Mouse (Mus musculus) lung, postnatal 14 days (tissue): ENCODE data around the gene Ciart.
"Not testable (repeated sequence)": the region's sequence is repeated elsewhere in the genome, so short reads cannot be mapped to it uniquely, and the experiment has no call there.

Experiments
- DNase-seq: peaks from one replicate; pipeline ENCODE4 v3.0.0; 2021

Gene Ciart

DNA sequence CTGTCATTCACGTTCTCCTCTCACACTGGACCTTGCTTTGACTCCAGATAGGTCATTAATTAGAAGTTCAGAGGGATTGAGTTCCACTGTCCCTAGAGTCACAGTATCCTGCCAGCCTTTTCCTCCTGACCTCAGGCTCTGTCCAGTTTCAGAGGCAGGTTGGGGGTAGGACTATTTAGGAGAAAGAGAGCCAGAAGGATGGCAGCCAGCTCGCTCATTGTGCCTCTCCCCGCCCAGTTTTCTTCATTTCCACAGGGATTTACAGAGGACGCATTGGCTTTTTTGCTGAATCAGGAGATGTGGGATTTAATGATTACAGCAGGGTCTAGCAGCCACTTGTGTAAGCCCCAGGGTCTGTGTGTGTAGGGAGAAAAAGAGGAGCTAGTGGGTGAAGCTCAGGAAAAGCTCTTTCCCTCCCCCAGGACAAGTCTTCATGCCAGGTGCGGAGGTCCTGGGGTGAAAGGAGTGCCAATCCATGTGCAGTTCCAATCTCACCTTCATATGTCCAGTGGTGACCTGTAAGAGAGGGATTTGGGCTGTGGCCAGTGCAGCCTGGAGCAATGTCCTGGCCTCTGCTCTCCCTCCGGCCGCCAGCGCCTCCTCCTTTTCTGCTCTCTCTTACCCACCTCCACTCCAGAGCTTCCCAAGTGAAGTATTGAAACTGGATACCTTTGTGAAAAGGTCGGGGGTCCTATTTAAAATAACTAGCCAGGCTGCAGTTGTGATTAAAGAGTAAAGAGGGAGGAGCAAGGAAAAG, 19.7 kb upstream of the Ciart start:
- DNase-seq, result no peak

DNA sequence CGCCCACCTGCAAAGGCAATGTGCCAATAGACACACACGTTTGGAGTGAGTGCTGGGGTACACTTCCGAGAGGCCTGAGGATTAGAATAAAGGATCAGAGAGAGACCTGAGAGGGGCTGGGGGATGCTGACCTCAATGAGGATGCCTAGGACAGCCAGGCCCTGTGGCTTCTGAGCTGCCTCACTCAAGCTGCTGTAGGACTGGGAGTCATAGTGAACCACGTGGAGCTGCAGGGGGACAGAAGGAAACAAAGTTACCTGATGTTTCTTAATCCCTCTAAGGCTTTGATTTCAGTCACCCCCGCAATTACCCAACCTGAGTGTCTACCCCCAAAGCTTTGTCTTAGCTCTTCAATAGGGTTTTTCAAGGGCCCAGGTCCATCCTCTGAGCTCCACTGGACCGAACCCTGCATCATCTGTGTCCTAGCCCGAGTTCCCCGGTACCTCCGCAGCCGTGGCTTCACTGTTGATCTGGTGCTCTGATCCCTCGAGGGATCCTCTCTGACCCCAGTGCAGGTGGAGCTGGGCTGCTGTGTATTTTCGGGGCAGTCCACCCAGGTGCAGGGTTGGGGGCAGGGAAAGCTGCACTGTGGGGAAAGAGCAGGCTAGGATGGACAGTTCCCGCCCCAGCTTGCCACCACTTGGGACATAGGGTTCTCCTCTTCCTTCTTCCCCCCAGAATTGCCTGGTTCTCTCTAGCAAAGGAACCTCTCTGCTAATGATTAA, 17.9 kb upstream of the Ciart start:
- no peak for DNase-seq

DNA sequence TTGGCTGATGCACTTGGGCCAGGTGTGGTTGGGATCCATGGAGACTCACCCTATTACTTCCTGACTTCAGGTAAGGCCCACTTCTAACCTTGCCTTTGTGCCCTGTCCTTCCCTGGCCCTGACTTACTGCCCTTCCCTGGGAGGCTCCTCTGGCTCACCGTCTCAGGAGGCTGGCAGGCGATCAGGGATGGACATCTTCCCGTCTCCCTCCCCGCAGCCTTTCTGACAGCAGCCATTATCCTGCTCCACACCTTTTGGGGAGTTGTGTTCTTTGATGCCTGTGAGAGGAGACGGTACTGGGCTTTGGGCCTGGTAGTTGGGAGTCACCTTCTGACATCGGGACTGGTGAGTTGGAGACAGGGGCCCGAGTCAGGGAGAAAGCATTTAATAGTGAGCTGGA, 13.4 kb upstream of the Ciart start:
- DNase-seq, result not testable (repeated sequence)

DNA sequence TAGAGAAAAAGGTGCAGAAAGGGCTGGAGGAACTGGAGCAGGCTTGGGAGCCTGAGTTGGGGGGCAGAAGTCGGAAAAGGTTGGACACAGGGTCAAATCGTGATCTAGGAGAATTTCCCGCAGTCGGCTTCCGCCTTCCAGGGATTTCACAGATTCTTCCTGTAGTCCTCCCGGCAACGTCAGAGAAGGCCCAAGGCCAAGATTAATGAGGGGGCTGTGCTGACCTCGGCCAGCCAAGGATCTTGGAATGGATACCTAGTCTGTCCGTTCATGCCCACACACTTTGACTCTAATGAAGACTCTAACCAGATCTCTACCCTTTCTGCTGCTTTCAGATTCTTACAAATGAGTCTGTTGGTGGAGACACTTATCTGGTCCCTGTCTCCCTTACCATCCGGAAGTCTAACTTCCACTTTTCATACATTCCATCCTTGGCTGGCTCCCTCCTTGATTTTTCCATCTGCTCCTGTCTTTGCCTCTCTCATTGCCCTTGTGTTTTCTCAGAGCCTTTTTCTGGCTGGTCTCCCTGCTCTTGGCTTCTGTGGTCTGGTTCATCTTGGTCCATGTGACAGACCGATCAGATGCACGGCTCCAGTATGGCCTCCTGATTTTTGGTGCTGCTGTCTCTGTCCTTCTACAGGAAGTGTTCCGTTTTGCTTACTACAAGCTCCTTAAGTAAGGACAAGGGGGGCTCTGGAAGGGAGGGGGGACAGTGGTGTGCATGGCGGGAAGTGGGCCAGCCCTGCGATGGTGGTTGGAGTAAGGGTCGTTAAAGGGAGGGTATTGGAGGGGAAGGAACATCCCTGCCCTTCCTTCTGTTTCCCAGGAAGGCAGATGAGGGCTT, 12.5 kb upstream of the Ciart start:
- peak; percentile 77 for DNase-seq

DNA sequence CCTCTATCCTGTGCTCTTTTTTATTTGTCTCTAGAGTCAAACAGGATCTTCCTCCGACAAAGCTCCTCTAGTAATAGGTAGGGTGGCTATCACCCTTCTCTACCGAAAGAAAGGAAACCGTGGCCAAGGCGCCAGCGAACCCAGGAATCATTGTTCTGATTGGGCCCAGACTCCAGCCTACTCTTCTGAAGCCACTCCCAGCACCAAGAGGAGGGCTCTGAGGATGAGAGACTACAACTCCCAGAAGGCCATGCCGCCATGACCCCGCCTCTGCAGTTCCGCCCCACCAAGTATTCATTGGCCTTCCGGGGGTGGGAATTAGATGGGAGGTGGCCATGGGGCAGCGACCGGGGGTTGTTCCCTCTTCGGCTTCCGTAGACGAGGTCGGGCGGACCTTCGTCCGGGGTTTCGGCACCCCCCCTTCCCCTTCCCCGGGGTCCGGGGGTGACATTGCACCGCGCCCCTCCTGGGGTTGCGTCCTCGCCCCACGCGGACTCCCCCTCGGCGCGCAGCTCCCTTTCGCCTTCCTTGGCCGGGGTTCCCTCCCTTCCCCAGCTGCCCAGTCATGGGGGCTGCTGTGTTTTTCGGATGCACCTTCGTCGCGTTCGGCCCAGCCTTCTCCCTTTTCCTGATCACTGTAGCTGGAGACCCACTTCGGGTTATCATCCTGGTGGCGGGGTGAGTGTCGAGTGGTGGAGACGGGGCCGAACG, 11.7 kb upstream of the Ciart start, which contains the start of gene Aph1a:
Aph1a (plus strand) TSS at position 364 of the 711 bp plus-strand sequence.
- DNase-seq, result peak; percentile 94

DNA sequence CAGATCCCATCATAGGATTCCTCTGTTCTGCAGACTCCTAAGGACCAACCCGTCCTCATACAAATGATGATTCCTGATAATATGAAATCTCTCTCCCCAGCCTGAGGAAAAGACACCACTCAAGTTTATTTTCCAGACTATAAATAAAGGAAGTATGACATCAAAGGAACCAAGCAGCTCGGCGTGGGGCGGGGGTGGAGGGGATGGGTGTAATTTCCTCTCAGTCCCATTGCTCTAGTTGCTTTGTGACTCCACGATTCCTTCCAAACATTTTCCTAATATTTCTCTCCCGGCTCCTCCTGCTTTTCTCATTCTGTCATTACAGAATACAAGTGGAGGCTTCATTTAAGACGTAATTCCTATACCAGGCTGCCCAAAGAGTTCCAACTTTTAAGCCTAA, 11.1 kb upstream of the Ciart start:
- DNase-seq, result peak; percentile 57

DNA sequence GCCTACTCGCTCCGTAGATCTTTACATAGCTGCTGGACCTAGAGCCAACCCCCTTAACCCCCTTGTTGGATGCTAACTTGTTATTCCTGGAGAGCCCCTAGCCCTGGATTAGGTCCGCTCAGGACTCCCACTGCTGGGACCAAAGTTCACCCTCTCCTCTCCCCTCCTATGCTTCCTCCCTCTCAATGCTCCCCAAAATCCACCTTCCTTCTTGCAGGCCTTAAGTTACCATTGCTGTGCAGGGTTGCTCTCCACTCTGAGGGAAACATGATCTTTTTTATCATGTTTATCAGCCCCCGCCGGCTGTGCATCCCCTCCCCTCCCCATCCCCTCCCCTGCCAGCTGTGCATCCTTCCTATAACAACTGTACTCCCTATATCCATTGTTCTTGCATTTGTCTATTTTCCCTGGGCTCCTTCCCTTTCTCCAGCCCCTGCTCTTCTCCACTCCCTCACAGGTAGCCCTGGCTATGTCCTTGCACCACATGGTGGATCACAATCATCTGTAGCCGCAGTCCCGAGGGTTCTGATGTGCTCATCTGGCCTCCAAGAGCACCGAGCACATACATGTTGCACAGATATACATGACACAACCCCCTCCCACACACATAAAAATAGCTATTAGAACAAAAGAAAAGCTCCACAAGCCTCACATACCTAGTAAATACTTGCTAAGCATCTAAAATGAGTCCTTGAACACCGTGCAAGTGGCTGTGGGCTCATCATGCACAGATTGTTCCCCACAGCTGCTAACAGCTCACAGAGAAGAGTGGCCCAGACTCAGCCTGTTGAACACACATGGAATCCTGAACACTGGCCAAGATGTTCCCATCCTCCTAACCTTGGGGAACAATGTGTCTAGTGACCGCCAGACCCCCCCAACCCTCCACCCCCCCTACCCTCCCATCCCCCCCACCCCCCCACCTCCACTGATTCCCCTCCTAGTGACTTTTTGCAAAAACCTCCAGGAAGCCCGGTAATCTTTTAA, 10.3 kb upstream of the Ciart start:
- peak; percentile 54 for DNase-seq

DNA sequence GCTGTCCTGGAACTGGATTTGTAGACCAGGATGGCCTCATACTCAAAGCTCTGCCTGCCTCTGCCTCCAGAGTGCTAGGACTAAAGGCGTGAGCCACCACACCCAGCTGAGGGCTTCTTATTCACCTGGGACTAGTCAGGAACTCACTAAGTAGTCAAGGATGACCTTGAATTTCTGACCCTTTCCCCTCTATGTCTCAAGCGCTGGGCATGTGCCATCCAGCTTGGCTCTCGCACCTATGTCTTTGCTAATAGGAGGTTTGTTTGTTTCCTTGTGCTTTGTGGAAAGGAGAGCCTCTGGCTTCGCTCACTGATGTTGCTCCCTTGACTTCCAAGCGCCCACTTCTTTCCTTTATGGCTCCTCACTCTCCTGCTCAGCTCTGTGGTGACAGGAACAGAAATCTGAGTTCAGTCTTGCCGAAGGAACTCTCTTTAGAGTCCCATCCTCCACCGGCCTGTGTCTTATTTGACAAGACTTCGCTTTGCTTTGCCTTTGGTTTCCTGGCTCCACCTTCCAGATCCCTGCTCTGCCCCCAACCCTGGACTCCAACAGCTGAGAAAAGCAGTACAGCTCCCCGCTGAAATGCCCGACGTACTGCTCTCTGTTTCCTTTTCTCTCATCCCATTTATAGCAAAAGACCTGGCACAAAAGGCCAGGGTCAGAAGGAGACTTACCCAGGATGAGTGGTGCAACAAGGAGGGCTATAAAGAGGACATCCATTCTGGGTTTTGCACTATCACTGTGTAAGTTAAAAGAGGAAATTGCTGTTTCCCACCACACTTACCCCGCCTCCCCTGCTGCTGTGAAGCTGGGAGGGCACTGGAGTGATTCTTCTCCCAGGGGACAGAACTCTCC, 9.4 kb upstream of the Ciart start, which contains the start of gene BC028528:
BC028528 (minus strand) TSS at position 795 of the 855 bp plus-strand sequence.
- DNase-seq, result peak; percentile 66

DNA sequence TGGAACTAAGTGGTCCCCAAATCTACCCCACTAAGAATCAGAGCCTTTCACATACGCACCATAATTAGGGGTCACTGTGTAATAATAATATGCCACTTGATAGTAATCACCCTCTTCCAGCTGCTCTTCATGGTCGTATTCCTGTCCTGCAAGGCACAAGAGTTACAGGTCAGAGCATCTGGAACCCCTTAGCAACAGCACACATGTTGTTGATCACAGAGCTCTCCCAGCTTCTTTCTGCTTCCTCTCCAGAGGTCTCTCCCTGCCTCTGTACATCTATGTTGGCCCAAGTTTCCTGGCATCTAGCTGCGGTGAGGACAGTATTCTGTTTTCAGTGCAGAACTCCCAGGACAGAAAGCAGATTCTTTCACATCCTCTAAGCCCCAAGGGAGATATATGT, 7.6 kb upstream of the Ciart start:
- no peak for DNase-seq

DNA sequence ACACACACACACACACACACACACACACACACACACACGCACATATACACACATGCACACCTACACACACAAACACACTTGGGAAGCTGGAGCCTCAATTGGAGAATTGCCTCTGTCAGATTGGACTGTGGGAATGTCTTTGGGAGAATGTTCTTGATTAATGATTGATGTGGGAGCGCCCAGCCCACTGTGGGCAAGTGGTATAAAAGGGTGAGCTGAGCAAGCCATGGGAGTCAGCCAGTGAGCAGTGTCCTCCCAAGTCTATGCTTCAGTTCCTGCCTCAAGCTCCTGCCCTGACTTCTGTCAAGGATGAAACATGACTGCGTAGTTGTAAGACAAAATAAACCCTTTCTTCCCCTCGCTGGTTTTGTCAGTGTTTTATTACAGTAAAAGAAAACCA, 5.5 kb upstream of the Ciart start:
- no peak for DNase-seq

DNA sequence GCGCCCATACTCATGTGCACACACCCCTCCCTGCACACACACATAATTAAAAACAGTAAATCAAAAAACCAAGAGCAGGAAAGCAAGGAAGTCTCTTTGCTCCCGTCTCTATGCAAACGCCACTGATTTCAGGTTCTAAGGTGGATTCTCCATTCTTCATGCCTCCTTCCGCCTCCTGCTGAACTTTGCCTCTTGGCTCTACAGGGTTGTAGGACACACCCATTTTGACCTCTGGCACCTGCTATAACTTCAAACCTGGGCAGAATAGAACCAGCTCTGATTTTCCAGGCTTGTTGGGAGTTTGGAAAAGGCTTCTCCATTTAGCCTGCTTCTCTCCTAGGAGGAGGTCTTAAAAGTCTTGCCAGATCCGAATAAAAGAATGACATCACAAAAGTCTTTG, 2.3 kb upstream of the Ciart start:
- DNase-seq, result no peak

DNA sequence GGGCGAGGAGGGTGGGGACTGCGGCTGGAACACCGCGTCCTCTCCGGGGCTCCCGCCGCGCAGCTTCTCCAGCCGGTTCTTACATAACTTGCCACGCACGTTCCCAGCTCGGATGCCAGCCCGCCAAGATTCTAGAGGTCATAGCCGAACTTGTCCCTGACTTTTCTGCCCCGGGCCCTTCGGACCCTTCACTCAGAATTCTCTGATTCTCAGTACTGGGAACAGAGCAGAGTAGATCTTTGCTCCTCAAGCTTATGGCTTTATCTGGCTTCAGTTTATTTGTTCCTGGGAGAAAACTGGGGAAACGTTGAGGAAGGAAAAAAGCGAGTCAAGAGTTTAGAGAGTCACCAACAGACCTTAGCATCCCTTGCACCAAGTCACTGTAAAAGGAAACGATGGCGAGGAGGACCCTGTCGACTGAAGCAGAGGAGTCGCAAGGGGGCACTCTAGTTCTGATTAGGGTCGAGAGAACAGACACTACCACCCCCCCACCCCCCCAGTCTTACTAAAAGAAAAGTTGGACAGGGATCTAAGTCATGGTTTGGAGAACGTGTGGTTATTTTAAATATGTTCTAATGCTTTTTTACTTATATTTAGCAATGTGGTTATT, 870 bp upstream of the Ciart start:
- DNase-seq, result peak; percentile 87

DNA sequence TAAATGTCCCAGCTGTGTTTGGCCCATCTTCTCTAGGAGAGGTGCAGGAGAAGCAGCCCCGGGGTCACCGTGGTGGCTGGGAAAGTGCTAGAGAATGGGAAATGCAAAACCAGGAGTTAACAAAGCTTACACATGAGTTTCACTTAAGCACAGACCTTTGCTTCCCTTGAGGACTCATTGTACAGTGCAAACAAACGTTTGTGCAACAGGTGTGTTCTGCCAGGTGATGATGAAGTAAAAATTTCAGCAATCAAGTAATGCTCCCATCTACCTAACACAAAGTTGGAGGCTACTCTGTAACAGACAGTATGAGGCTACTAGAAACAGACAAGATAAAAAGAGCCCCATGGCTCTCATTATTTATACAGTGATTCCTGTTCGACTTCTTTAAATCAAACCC, 3.0 kb downstream of the Ciart start:
- DNase-seq, result no peak

DNA sequence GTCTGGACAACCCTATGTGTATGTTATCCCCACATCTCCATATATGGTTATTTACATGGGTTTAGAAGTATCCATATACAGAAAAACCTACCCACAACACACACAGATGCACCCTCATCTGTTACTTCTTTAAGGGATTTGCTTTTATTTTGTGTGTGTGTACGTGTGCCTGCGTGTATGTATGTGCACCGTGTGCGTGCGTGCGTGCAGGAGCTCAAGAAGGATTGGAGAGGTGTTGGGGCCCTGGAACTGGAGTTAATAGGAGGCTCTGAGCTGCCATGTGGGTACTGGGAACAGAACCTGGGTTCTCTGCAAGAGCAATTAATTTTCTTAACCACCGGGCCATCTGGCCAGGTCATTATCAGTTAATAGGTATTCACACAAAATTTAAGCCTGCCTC, 10.0 kb downstream of the Ciart start:
- DNase-seq, result no peak

DNA sequence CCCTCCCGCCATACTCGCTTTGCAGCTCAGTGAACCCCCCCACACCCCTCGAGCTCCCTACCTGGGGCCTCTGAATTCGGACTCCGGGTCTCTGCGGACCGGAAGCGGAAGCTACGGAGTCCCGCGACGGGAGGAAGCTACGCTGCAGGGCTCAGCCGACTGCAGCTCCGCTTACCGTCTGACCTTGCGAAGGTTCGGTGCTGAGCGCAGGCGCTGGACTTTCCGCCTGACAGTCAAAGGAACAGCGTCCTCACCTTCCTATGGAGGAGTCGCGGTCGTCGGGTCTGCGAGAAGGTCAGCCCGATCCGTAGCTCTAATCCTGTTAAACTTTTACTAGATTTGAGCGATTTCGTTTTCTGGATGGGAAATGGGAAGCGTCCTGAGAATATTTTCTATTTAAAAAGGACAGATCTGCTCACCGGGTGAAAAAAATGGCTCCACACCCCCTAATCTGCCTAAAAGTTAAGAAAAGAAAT, 10.6 kb downstream of the Ciart start, which contains the start of gene Mrps21:
Mrps21 (minus strand) TSS at position 128 of the 476 bp plus-strand sequence.
- DNase-seq, result peak; percentile 83

DNA sequence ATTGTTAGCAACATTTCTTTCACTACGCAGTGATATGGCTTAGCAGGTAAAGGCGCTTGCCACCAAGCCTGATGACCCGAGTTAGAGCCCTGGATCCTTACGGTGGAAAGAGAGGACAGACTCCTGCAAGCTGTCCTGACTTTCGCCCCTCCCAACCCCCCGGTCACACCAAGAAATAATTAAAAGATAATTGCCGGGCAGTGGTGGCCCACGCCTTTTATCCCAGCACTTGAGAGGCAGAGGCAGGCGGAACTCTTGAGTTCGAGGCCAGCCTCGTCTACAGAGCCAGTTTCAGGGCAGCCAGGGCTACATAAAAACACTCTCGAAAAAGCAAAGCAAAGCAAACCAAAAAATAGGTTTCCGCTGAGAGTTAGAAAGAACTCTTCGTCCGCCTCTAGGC, 11.1 kb downstream of the Ciart start:
- no peak for DNase-seq

DNA sequence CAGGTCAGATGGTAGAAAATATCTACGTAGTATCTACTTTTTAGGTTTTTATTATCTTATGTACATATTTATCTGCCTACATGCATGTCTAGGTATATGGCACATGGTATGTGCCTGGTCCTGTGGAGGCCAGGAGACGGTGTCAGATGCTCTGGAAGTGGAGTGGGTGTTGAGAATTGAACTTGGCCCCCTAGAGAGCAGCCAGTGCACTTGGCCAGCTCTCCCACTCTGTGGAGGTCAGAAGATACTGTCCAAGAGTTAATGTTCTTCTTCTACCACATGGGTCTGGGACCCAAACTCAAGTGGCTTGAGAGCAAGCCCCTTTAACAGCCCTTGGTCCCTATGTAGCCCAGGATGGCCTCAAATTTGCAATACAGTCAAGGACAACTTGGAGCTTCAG, 14.6 kb downstream of the Ciart start:
- no peak for DNase-seq

DNA sequence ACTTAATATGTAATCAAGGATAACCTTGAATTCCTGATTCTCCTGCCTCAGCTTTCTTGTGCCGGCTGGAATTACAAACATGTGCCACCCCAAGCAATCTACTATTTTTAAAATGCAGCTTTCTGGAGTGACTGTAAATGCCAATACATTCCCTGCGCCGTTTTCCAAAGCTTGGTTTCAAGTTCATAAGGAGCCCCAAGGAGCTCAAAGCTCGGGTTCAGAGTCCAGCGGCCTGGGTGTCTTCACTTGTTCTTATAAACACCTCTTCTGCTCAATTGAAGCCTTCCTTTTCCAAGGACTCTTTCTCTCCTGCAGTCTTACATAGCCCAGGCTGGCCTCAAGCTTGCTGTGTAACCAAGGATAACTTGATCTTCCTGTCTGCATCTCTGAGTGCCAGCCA, 16.0 kb downstream of the Ciart start:
- no peak for DNase-seq

DNA sequence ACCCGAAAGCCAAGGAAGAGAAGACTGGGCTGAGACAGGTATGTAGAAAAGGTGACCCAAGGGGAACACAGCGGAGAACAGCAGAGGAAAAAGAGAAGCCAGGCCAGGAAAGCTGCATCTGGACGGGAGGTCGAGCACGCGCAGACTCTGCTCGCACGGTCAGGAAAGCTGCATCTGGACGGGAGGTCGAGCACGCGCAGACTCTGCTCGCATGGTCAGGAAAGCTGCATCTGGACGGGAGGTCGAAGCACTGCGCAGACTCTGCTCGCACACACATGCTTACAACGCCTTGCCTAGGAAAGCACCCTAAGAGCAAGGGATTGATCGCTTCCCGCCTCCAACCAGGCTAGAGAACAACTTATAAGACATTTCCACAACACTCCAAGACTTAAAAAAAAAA, 16.5 kb downstream of the Ciart start:
- DNase-seq, result no peak

DNA sequence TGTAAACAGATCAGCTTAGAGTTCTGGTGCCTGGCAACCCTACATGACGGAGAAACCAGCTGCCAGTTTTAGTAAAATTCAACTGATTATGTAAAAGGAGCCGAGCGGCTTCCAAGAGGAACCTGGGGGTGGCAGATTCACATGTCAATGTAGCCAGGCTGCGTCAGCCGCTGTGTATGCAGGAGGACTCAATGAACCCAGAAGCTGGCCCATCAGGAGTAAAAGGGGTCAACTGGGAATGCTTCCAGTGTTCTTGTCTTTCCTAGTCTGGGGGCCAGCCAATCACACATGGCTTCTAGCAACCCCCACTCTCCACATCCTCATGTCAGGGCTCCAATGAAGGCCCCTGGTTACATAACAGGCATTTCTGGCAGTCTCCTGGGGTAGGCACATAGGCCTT, 17.0 kb downstream of the Ciart start:
- DNase-seq, result no peak
